Mouse (Mus musculus): ENCODE measurements around the gene Tecr.
A peak's percentile ranks its signal among the peaks of the same experiment; 100 is the strongest.

Tecr gene

DNA sequence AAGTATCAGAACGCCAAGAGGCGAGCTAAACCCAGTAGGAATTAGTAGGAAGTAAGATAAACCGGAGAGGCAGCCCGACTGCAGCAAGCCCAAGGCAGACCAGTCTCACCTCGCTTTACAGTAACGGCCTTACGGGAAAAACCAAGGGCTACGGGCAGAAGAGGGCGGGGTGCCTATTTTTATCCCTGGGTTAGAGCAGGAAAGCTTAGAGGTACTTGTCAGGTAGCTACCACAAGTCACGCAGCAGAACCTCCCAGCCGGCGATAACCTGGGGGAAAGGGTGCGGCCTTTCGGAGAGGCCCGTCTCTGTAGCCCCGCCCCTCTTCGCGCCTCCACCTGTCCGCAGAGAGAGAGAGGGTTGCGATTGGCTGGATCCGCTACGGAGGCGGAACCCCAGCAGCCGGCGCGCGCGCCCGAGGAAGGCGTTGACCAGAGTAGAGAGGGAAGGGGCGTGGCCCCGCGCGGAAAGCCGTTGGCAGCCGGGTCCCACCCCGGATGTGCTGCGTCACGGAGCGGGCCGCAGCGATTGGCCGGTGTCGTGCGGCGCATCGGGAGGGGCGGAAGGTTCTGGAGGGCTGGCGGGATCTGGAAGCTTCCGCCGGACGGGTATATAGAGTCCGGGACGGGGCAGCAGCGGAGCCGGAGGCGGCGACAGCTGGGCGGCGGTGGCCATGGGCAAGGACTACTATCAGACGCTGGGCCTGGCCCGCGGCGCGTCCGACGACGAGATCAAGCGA lies at the start of gene Tecr, which contains the start of gene Dnajb1:
Tecr (minus strand) TSS at position 311 of the 737 bp plus-strand sequence.
Dnajb1 (plus strand) TSS at position 533 of the 737 bp plus-strand sequence.
- DNase-seq (ENCODE audit: low spot score in 2 of 2), result peak; percentile 99 to 100

DNA sequence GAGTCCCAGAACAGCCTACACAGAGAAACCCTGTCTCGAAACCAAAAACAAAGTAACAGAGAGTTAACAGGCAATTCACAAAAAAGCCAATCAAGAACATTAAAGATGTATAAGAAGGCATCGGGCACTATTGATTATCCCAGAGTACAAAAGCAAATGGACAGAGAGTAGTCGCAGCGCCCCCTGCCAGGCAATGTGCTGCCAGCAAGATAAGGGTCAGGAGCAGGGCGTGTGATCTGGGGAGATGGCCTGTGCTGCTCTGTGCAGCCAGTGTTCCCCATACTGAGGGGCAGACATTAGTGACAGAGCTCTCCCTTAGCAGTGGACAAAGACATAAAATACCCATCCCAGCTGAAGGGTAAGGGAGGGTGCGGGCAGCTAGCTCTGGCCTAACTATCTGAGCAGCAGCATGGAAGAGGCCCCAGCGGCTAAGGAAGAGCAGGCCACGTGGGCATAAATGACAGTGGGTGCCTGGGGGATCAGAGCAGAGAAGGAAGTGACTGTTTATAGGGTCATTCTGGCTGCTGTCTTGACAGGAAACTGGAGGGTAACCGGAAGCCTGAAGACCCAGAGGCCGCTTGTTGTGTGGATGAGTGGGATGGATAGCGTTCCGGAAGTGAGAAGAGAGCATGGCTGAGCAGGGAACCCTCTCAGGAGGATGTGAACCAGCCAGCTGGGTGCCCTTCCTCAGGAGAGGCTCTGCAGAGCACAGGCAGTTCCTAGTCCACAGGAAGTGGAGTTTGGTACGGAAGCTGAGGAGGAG lies 48.9 kb upstream of the Tecr start:
- no peak for DNase-seq (ENCODE audit: low spot score in 2 of 2)

DNA sequence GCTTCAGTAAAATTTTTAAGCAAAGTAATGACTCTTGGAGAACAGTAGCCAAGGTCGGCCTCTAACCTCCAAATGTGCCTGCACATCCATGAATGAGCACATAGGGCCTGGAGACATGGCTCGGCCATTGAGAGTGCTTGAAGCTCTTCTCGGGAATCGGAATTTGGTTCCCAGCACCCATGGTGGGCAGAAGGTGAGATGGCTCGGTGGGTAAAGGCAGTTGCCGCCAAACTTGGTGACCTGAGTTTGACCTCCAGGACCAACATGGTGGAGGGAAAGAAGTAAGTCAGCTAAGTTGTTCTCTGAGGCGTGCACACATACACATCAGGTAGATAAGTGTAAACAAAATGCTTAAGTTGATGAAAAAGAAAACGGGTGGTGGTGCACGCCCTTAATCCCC lies 48.3 kb upstream of the Tecr start:
- no peak for DNase-seq (ENCODE audit: low spot score in 2 of 2)

DNA sequence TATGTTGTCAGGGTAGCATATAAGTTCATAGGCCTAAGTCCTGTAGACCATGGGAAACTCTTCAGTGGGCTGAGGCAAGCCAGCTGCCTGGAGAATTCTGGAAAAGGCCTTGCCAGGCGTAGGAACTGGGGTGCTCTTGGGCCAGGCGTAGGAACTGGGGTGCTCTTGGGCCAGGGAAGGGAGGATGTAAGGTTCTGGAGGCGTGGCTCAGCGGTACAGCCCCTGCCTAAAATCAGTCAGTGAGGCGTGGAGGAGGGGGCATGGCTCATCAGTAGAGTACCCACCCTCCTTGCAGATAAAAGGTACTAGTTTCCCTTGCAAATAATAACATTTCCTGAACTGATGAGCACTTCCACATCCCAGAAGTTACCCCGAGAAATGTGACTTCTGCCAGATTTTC lies 47.0 kb upstream of the Tecr start:
- no peak for DNase-seq (ENCODE audit: low spot score in 2 of 2)

DNA sequence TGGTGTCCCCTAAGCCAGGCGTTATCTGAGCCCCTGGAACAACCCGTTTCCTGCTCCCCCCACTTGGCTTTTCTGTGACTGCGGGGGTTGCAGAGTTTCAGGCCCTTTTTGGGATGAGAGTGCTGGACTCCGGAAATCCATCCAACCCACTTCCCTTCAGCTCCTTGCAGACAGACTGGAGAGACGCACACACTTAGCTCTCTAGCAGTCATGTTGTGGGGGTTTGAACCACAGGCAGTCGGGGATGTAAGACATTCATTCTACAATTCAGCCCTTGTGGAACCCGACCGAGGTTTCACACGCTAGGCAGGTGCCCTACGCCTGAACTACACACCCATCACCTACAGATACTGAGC lies 45.9 kb upstream of the Tecr start:
- no peak for DNase-seq (ENCODE audit: low spot score in 2 of 2)

DNA sequence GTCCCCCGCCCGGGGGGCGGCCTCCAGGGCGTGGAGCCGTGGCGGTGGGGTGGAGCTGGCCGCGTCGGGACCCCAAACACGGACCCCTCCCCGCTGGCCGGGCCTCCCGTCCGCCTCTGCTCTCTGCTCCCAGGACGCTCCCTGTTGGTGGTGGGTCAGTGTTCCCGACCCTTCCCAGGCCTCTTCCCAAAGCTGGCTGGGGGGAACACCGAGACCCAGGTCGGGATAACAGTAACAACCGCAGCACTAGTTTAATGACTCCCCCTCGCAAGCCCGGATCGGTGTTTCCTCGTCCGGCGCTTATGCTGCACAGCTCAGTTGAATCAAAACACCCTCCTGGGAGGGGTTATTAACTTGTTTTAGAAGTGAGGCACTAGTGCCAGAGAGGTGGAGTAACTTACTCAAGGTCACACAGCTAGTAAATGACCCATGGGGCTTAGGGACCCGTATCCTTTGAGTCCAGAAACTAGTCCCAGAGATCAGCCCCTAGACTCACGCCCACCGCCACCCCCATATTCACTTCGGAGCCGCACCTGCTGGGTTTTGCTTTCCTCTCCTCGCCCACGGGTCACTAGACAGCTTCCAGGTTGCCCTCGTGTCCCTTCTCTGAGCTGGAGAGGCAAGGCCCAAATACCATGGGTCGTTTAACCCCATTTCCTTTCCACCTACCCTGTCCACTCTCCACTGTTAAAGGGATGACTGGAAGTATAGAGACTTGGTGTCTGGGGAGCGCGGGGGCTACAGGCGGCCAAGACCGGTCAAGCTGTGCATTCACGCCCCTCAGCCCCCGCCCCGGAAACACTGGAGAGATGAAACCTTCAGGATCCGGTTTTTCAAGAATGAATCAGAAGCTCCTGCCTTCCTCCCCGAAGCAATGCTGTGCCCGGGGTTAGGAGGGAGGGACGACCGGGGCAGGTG lies 45.2 kb upstream of the Tecr start:
- DNase-seq (ENCODE audit: low spot score in 2 of 2), result no peak

DNA sequence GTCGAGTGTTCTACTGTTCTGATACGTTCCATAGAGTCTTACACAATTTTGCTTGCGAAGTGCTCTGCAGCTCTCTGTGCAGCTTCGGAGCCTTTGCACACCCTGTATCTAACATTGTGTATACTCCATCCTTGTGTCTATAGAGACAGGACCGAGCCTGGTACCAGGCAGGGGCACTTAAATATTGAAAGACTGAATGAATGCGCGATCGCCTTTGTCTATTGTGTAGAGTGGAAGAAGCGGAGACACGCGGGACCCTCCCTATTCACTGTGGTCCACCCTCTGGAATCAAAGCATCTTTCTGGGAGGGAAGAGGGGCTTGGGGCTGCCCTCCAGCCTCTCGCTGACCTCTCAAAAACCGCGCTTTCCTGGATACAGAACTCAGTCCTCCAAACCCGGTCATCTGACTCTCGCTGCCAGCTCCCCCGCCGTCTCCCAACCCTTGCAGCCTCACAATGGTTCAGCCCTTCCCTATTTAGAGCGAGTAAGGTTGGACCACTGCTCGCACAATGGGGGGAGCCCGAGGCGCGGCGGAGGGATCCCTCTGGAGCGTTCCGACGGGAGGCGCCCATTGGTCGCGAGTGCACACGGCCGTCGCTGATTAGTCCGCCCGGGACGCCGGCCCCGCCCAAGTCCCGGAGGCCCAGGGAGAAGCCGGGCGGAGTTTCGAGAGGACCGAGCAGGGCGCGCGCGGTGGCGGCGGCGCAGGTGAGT lies 44.4 kb upstream of the Tecr start, which contains the start of gene Gipc1:
Gipc1 (plus strand) TSS at position 648 of the 714 bp plus-strand sequence.
- DNase-seq (ENCODE audit: low spot score in 2 of 2), result peak; percentile 88 to 91

DNA sequence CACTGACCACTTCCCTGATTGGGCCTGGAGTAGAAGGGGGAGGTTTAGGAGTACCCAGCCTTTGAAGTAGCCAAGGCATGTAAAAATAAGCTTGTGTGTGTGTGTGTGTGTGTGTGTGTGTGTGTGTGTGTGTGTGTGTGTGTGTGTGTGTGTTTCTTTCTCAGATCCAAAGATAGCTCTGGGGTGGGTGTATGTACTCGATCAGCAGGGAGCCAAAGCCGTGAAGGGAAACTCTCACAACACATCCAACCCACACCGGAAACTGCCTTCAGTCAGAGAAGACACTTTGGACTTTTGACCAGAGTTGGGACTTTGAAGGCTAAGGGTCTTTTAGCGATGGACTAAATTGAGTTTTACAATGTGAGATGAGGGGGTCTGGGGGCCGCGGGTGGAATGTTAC lies 41.9 kb upstream of the Tecr start:
- DNase-seq (ENCODE audit: low spot score in 2 of 2), result no peak

DNA sequence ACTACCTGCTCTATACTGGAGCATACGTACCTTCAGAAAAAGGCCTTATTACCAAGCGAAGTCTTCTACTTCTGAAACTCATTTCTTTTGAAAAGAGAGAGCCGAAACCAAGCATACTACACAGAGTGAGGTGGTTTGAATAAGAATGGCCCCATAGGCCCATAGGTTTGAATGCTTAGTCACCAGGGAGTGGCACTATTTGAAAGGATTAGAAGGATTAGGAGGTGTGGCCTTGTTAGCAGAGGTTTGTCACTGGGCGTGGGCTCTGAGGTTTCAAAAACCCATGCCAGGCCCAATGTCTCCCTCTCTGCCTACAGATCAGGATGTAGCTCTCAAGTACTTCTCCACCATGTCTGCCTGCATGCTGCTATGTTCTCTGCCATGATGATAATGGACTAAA lies 40.3 kb upstream of the Tecr start:
- no peak for DNase-seq (ENCODE audit: low spot score in 2 of 2)

DNA sequence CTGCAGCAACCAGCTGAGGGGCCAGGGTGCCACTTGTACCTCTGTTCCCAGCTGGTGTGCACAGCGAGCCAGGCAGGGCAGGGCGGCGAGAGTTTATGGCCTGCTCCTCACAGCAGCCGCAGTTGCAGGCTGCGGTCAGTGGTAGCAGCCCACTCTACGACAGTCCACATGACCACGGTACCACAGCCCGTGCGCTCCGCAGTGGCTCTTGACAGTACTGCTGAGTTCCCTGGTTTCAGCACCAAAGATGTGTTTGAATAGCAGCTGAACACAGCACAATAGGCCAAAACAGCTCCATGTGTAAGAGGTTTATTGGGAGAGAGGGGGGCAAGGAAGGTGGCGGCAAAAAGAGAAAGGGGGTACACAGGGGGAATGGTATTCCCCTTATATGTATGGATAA lies 39.7 kb upstream of the Tecr start:
- no peak for DNase-seq (ENCODE audit: low spot score in 2 of 2)

DNA sequence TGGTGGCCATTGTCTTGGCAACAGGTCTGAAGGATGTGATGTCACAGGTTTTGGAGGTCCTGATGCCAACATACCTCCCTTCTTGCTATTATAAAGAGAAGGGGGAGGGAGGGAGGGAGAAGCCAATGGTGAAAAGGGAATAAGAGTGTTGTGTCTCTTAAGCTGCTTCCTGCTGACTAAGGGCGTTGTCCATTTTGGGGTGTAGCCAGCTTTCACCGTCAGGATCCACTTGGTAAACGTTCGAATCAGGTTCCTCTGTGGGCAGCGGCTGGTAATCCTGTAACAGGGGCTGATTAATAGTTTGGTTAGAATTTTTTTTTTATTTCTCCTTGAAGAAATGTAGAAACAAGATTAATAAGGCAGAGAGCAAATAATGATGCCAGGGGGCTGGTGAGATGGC lies 31.9 kb upstream of the Tecr start:
- DNase-seq (ENCODE audit: low spot score in 2 of 2), result no peak

DNA sequence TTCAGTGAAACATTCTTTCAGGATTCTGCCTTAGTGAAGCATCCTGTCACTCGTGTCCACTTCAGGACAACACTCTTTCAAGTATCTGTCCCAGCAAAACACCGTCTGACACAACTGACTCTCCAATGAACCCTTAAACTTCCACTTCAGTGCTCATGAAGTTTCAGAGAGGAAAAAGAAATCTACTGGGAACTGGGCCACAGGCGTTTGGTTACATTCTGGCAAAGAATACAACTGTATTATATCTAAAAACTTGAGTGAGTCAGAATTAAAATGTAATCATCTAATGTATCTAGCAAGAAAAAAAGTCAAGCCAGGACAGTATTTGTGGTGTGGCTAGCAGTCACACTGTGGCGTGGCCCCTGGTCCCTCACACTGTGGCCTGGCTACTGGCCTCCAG lies 31.1 kb upstream of the Tecr start:
- no peak for DNase-seq (ENCODE audit: low spot score in 2 of 2)

DNA sequence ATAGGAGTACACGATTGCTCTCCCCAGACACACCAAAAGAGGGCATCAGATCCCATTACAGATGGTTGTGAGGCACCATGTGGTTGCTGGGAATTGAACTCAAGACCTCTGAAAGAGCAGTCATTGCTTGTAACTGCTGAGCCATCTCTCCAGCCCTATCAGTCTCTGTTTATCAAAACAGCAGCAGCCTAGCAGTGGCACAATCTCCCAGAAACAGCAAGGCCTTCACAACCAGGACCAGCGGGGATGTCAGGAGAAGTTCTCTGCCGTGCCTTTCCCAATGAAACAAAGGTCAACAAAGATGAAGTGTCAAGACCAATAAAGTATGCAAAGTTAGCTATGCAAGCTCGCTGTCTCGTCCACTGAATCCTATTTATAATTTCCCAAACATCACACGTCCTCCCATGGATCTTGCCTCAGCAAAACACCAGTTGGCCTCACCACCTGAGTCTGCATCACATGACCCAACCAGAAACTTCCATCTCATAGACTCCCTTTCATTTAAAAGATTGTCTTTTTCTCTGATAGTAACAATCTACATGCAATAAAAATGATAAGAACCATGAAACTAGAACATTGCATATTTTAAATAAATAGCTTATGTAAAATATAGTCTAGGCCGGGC lies 24.4 kb upstream of the Tecr start:
- DNase-seq (ENCODE audit: low spot score in 2 of 2), result no peak

DNA sequence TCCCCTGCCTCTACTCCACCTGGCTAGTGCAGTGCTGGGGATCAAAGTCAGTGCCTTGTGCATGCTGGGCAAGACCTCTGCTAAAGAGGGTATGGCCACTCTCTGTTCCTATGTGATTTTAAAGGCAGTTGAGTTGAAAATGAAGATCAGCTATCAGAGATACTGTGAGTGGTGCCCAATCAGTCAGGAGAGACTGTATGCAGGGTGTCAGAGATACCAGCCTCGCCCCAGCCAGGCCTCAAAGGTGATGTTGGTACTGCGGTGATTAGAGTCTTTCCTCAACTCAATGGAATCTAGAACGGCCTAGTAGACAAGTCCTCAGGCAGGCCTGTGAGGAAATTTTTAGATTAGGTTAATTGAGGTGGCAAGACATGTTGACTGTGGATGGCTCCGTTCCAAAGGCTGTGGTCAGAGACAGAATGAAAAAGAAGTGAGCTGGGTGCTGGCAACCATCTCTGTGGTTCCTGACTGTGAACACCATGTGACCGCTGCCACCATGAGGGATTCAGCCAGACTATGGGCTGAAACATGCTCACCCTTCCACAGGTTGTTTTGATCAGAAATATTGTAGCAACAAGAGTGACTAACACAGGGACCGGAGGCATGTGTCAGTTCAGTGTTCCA lies 18.0 kb upstream of the Tecr start:
- DNase-seq (ENCODE audit: low spot score in 2 of 2), result no peak

DNA sequence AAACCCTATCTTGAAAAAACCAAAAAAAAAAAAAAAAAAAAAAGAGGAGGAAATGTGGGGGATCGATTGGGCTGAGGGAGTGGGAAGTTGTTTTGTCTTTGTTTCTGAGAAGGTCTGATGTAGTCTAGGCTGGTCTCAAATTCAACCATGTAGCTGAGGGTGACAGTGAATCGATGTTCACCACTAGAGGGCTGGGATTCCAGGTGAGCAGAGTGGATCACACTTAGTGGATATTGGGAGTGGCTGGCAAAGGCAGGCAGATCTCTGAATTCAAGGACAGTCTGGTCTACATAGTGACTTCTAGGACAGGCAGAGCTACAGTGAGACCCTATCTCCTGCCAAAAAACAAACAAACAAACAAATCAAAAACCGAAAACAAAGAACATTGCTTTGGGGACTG lies 17.0 kb upstream of the Tecr start:
- DNase-seq (ENCODE audit: low spot score in 2 of 2), result no peak

DNA sequence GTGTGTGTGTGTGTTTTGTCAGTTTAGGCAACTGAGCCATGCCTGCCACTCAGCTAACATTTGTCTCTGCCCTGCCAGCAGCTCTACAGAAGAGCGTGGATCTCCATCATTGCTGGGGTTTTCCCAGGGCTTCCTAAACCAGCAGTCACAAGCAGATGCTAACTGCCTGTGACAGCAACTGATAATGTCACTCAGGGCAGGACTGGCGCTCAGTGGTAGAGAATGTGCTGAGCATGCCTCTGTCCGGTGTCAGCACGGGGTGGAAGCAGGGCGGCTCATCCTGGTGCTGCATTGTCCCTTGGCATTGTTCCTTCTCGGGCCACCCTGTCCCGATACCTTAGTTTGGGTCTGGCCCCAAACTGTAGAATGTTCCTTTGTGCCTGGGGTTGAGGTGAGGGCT lies 15.8 kb upstream of the Tecr start:
- no peak for DNase-seq (ENCODE audit: low spot score in 2 of 2)

DNA sequence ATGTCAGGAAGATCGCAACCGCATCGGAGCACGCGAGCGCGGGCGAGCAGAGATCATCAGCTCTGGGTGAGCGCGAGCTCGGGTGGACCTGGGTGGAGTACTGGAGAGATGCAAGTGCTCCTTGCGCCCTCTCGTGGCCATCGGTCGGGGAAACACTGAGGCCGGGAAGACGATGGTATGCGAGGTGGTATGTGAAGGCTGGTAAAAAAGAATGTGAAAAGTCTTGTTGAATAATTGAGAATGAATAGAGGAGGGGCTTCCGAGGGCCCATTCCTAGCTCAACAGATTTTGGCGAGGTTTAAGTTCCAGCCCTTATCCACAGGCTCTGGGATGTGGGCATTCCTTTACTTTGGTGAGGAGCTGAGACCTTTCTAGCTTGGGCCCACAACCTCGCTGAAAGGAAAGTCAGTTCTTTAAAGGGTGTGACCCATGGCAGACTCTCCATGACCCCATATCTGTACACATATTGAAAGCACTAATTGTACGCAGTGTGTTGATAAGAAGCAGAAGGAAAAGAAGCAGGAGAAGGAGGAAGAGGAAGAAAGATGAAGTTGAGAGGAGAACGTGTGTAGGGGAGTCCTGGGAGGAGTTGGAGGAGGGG lies 14.7 kb upstream of the Tecr start:
- peak; percentile 82 to 88 for DNase-seq (ENCODE audit: low spot score in 2 of 2)

DNA sequence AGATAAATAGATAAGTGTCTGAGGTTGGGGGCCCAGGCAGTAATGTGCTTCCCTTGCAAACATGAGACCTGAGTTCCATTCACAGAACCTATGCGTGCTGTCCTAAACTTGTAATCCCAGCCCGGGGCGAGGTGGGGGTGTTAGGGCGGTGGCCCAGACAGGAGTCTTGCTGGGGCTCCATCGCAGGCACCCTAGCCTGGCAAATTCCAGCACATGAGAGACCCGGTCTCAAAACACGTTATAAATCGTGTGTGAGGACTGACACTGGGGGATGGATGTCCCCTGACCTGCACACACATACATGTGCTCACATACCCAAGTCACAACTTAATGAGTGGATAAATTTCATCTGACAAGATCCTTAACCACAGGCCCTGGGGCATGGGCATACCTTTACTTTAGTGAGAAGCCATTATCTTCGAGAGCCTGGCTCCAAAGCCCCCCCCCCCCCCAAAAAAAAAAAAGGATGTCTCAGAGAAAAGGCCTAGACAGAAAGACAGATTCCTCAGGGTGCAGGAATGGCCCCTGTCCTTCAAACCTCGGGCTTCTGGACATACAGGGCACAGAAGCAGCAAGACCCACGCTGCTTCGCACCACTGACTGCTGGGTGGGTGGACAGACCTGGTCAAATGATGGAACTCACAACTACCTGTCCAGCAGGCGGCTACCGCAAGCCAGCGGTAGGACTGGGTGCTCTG lies 14.1 kb upstream of the Tecr start:
- no peak for DNase-seq (ENCODE audit: low spot score in 2 of 2)

DNA sequence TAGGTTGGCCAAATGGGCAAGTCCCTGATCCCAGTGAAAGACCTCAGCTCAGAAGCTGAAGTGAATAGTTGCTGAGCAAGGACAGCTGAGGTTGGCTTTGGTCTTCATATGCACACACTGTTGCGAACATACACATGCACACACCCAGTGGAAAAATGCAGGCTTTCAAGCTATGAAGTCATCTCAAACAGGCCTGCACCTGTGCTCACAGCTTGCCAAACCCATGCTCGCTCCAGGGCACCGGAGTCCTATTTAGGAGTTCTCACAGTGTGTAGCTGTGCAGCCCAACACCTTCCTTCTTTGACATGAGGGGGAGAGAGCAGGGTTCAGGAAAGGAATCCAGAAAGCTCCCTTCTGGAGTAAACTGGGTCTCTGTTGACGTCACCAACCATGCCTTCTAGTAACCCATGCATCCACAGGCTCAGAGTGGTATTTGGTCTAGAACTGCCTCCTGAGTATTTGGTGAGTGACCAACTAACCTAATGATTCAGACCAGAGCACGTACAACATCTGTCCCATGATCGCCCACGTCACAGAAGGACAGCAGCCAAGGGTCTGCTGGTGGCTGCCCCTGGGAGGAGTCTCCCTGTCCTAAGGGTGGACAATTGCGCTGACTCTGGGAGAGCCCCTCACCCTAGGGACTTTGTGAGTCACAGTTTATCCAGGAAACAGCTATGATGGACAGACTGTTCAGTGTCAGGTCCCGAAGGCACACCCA lies 12.0 kb upstream of the Tecr start:
- no peak for DNase-seq (ENCODE audit: low spot score in 2 of 2)

Measured in spleen, postnatal 14 days (tissue).